Mouse (Mus musculus) embryo, embryonic 11.5 days (tissue): Measurements from ENCODE around the gene Hs6st3.
"Not testable (repeated sequence)": the region's sequence is repeated elsewhere in the genome, so short reads cannot be mapped to it uniquely, and the experiment has no call there.

Experiments used
- DNase-seq: peaks from one replicate; pipeline ENCODE4 v3.0.0-alpha.2; 2012; ENCODE audit warnings: low read depth, low spot score

The Hs6st3 gene

GRCm38 (mm10) chr14:119450471-119450870 lies 312.3 kb downstream of the Hs6st3 start:
- peak; percentile 4 for DNase-seq

GRCm38 (mm10) chr14:119451594-119451993 lies 313.5 kb downstream of the Hs6st3 start:
- no peak for DNase-seq

GRCm38 (mm10) chr14:119452382-119452781 lies 314.2 kb downstream of the Hs6st3 start:
- no peak for DNase-seq

- DNase-seq = no peak
Measured at GRCm38 (mm10) chr14:119452797-119453196, 314.7 kb downstream of the Hs6st3 start.

GRCm38 (mm10) chr14:119464308-119464707 lies 326.2 kb downstream of the Hs6st3 start:
- DNase-seq = no peak

GRCm38 (mm10) chr14:119464883-119465282 lies 326.7 kb downstream of the Hs6st3 start:
- DNase-seq = no peak

- DNase-seq = no peak
Measured at GRCm38 (mm10) chr14:119466899-119467588, 328.9 kb downstream of the Hs6st3 start.

GRCm38 (mm10) chr14:119476582-119476981 lies 338.4 kb downstream of the Hs6st3 start:
- no peak for DNase-seq

- DNase-seq = no peak
Measured at GRCm38 (mm10) chr14:119477836-119478235, 339.7 kb downstream of the Hs6st3 start.

- DNase-seq = no peak
Measured at GRCm38 (mm10) chr14:119488978-119489703, 351.0 kb downstream of the Hs6st3 start.

GRCm38 (mm10) chr14:119520632-119521031 lies 382.5 kb downstream of the Hs6st3 start:
- DNase-seq = no peak

GRCm38 (mm10) chr14:119521056-119521455 lies 382.9 kb downstream of the Hs6st3 start:
- no peak for DNase-seq

GRCm38 (mm10) chr14:119532889-119533546 lies 394.9 kb downstream of the Hs6st3 start:
- no peak for DNase-seq

GRCm38 (mm10) chr14:119540505-119540904 lies 402.4 kb downstream of the Hs6st3 start:
- DNase-seq = no peak

- DNase-seq = no peak
Measured at GRCm38 (mm10) chr14:119544596-119544995, 406.5 kb downstream of the Hs6st3 start.

- no peak for DNase-seq
Measured at GRCm38 (mm10) chr14:119558356-119558755, 420.2 kb downstream of the Hs6st3 start.

- DNase-seq = peak; percentile 22
Measured at GRCm38 (mm10) chr14:119582039-119582508, 443.9 kb downstream of the Hs6st3 start.

GRCm38 (mm10) chr14:119585069-119585468 lies 446.9 kb downstream of the Hs6st3 start:
- DNase-seq = no peak

- not testable (repeated sequence) for DNase-seq
Measured at GRCm38 (mm10) chr14:119587365-119587764, 449.2 kb downstream of the Hs6st3 start.

GRCm38 (mm10) chr14:119604327-119604726 lies 466.2 kb downstream of the Hs6st3 start:
- DNase-seq = no peak

- DNase-seq = no peak
Measured at GRCm38 (mm10) chr14:119612793-119613192, 474.7 kb downstream of the Hs6st3 start.

GRCm38 (mm10) chr14:119629127-119629526 lies 491.0 kb downstream of the Hs6st3 start:
- DNase-seq = no peak
